Mouse (Mus musculus) layer of hippocampus, adult 18-20 months (tissue): ENCODE data around the gene Ddx19b. TPM values are rescaled to one million over a fixed set of nuclear protein-coding genes. Genes with fewer than 3 reads are reported as not detected.
"Not testable (repeated sequence)": the region's sequence is repeated elsewhere in the genome, so short reads cannot be mapped to it uniquely, and the experiment has no call there.

ENCODE experiments used
- DNase-seq, 2 experiments: peaks; one replicate each; pipeline ENCODE4 v3.0.0; 2022; ENCODE audit warnings: low spot score in 2 of 2
- long read RNA-seq: library from polyadenylated mRNA; stranded (forward); transcript quantifications from one replicate; pipeline ENCODE4 v2.0.0, GENCODE M21; 2021
- total RNA-seq, 2 experiments: library from RNA; stranded (reverse); gene quantifications; 2 replicates each; pipeline ENCODE4 v1.2.3; 2021

The Ddx19b gene
- total RNA-seq = 10 to 100 TPM; 15.6 to 17.7 TPM
- long read RNA-seq, full-length matches to known transcripts = 10 of 14 reads
- long read RNA-seq, partial matches to known transcripts = 2 of 14 reads
- long read RNA-seq, other reads (novel, unspliced or antisense) = 2 of 14 reads

DNA sequence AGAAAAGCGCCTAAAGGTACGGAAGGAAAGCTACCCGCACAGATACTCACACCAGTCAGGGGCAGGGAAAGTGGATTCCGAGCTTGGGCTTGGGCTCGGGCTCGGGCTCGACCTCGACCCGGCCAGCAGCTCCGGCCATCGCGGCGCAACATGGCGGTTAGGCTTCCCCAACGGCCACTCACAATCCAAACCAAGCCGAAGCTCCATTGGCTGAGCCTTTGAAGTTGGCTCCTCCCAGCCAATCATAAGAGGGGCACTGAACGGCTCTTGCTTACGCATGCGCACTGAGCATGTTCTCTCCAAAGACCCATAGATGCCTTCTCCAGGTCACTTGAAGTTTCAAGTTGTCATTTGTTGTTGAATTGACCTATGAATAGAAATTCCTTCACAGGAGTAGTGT, at the start of gene Ddx19b:
Gene Ddx19b, minus strand, starts transcription at position 180 of the 400 bp plus-strand sequence.
- no peak for DNase-seq

DNA sequence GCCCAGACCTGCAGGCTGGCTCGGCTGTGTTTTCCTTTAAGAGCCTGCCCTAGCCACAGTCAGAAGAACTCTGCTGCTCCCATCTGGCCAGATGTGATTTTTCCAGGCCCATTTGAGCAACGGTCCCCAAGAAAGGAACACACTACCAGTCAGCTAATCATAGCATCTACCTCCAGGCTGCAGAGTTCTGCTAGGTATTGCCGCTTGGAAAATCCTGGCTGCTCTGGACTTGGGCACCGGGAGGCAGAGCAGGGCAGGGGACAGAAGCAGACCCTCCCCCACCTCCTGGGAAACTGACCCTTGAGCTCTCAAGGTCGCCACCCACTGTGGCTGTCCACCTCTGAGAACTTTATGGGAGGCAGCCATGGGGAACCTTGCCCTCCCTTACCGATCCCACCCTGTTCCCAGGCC, 48.3 kb upstream of the Ddx19b start:
- DNase-seq = no peak

DNA sequence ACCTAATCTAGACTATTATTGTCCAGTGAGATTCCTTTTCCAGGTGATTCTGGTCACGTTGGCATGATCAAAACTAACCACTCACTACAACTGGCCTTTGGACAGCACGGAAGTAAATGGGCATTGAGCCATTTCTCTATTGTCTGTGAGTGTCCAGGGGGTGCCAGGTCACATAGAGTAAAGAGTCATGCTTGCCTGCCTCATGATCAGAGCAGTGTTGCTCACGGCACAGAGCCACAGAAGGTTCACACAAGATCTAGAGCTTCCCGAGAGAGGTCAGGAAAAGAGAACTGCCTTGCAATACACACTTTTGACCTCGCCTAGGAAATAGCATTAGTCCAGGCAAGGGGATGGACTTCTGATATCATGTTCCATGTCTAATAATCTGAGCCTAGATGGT, 47.9 kb upstream of the Ddx19b start:
- no peak for DNase-seq

GRCm38 (mm10) chr8:111075926-111076325, 44.4 kb upstream of the Ddx19b start:
- peak; percentile 63 to 88 for DNase-seq

- DNase-seq = not testable (repeated sequence)
Observed at GRCm38 (mm10) chr8:111068660-111069059, 37.1 kb upstream of the Ddx19b start.

DNA sequence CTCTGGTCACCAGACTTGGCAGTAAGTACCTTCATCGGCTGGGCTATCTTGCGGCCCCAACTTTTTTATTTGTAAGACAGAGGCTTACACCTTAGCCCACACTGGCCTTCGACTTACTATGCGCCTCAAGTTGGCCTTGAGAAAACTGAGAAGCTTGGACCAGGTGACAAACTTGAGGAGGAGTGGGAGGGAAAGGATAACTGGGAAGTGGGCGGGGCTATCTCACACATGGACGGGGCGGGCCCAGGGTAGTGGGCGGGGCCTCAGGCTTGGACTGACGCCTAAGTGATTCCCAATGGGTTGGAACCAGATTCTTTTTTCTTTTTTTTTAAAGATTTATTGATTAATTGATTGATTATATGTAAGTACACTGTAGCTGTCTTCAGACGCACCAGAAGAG, 35.9 kb upstream of the Ddx19b start:
- DNase-seq = no peak

DNA sequence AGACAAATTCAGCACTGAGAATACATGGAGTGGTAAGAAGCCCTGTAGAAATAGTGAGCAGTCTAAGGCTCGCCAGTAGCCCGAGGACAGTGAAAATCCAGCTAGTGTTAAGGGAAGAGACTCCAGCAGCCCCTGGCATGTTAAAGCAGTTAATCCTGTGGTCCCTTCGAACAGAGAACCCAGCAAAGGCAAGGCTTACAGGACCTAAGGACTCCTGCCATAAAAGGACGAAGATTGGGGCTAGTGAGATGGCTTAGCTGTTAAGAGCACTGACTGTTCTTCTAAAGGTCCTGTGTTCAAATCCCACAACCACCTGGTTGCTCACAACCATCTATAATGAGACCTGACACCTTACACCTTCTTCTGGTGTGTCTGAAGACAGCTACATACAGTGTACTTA, 34.8 kb upstream of the Ddx19b start:
- DNase-seq = no peak

DNA sequence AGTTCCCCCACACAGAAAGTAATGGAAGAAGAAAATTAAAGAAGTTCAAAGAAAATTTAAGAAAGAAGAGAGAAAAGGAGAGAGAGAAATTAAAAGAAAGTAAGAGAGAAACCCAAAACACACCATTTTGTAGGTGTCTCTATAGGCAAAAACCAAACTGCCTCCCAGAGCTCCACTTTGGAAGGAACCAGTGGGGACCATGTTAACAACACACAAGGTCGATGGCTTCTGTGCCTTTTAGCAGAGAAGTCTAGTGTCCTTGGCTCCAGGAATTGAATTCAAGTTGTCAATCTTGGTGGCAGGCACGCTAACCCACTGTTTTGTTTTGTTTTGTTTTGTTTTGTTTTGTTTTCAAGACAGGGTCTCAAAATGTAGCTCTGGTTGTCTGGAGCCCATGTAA, 31.3 kb upstream of the Ddx19b start:
- no peak for DNase-seq

- peak; percentile 87 to 97 for DNase-seq
Observed at GRCm38 (mm10) chr8:111062072-111062757, 30.7 kb upstream of the Ddx19b start.

DNA sequence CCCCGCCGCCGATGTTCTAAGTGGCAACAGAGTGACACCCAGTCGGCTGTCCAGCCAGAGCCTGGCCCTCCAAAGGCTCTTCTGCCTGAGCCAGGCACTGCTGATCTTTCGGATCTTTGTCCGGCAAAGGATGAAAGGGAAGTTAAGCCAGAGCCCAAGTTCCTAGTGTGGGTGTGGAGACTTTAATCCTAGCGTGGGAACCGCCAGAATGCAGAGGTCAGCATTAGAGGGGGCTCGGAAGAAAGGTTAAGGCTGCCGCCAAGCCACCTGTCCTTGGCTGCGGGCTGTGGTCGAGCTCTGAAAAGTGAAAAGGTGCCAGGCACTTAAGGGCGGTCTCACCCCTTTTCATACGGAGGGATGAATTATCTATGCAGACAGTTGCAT, 30.1 kb upstream of the Ddx19b start:
- no peak for DNase-seq

GRCm38 (mm10) chr8:111058946-111059572, 27.5 kb upstream of the Ddx19b start:
- DNase-seq = no peak

DNA sequence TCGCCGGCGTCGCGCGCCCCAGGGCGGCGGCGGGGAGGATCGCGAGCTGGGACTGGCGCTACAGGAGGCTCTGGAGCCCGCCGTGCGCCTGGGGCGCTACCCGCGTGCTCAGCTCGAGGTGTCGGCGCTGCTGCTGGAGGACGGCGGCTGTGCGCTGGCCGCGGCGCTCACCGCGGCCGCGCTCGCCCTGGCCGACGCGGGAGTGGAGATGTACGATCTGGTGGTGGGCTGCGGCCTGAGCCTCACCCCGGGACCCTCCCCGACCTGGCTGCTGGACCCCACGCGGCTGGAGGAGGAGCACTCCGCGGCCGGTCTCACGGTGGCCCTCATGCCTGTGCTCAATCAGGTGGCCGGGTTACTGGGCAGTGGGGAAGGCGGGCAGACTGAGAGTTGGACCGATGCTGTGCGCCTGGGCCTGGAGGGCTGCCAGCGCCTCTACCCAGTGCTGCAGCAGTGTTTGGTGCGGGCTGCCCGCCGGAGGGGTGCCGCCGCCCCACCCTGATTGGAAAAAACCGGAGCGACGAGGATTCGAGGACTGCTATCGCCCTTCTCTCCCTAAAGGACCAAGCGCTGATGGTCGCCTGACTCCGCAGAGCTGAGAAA, 25.2 kb upstream of the Ddx19b start:
- DNase-seq = peak; percentile 18 to 33

- DNase-seq = peak; percentile 92 to 94
Observed at GRCm38 (mm10) chr8:111056158-111056663, 24.7 kb upstream of the Ddx19b start, which contains the start of gene Exosc6. Gene Exosc6 (plus strand): TSS chr8:111056339.

- peak in 1 of 2 experiments; percentile 18 for DNase-seq
Observed at GRCm38 (mm10) chr8:111055661-111056060, 24.1 kb upstream of the Ddx19b start.

DNA sequence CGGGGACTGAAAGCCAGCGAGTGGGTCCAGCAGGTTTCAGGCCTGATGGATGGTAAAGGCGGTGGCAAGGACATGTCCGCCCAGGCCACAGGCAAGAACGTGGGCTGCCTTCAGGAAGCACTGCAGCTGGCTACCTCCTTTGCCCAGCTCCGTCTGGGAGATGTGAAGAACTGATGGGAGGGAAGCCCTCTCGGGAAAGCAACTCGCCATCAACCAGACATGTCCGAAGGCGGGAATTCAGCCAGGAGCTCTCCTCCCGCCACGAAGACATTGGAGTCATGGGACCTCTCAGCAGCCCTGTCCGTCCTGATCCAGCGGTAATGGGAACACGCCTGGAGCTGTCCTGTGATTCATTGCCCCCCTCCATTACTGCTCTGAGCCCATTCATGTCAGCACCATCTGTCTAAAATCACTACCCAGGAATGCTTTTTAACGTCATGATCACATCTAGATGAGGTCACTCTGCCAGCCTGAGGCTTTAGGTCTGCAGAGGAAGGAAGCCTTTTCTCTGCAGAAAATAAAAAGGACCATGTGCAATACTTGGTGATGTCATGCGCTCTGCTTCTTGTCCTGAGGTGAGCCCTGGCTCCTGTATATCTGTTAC, 23.6 kb upstream of the Ddx19b start:
- no peak for DNase-seq

DNA sequence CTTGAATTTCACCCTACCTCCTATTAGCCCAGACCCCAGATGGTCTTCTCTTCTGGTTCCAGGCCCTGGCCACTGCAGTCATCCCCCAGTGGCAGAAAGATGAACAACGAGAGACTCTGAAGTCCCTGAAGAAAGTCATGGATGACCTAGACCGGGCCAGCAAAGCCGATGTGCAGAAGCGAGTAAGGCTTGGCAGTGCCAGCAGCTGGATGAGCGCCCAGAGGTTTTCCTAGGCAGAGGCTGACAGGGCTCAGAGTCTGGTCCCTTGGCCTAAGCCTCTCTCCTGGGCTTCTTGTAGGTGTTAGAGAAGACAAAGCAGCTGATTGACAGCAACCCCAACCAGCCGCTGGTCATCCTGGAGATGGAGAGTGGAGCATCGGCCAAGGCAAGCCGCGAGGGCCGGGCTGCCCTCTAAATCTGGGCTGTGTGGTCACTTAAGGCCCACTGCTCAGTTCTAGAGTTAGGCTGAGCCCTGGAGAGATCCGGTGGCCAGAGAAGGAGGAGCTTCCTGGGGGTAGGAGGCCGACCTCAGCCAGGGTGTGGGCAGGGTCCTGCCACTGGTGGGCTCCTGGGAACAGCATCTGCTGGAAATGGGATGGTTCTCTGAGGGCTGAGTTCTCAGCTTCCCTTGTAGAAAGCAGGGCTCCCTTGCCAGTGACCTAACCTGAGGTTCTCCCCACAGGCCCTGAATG, 22.4 kb upstream of the Ddx19b start:
- no peak for DNase-seq

- DNase-seq = no peak
Observed at GRCm38 (mm10) chr8:111049106-111049505, 17.6 kb upstream of the Ddx19b start.

DNA sequence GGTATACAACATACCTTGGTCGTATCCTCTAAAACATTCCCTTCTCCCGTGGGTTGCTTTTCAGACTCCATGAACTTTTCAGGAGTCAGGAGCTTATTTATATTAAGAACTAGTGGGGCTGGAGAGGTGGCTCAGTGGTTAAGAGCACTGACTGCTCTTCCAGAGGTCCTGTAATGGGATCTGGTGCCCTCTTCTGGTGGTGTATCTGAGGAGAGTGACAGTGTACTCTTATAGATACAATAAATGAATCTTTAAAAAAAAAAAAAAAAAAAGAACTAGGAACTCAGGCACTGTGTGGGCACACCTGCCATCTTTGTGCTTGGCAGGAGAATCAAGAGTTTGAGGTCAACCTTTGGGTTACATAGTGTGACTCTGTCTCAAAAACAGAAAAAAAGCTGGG, 17.1 kb upstream of the Ddx19b start:
- DNase-seq = no peak

GRCm38 (mm10) chr8:111044003-111044734, 12.6 kb upstream of the Ddx19b start:
- no peak for DNase-seq

DNA sequence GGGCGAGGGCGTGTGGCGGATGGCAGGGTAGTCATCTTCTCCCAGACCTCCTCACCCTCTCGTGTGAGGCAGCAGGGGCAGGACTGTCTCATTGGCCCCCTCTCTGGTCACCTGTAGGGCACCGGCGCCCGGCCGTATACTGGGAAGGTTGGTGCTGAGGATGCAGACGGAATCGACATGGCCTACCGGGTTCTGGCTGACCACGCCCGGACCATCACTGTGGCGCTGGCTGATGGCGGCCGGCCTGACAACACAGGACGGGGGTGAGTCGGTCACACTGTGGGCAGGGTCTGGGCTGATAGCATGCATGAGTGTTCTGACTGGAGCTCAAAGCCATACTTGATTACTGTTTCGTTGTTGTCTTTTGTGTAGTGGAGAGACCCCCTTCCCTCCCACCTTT, 11.0 kb upstream of the Ddx19b start:
- DNase-seq = no peak
